Mouse (Mus musculus) MEL (cell line): ENCODE results near the gene Zfp385b. TPM values are rescaled to one million over a fixed set of nuclear protein-coding genes. Genes with fewer than 3 reads are reported as not detected.

Source experiments
- DNase-seq: peaks from one replicate; pipeline ENCODE4 v3.0.0; 2011; ENCODE audit warnings: low read depth, low spot score
- H3K27ac ChIP-seq: 2 replicates; pipeline ENCODE4 v1.5.1; 2012; ENCODE audit warnings: low read depth, mild to moderate bottlenecking, control low read depth, low read length, moderate library complexity; ENCODE audit not compliant: control insufficient read depth
- H3K27me3 ChIP-seq, 2 experiments: fragments of 150-350 bp in 1 of 2; sonication (generic) in 1 of 2; 2 replicates each; pipeline ENCODE4 v1.6.1; 2012; ENCODE audit warnings: low read length in 2 of 2, mild to moderate bottlenecking in 2 of 2, improper control_type of control experiment in 1 of 2, moderate library complexity in 1 of 2; ENCODE audit not compliant: insufficient read depth in 2 of 2, control insufficient read depth in 1 of 2
- H3K36me3 ChIP-seq, 2 experiments: 2 replicates each; pipeline ENCODE4 v1.6.1; 2012 to 2014; ENCODE audit warnings: low read length in 2 of 2, improper control_type of control experiment in 1 of 2, inconsistent platforms in 1 of 2, mild to moderate bottlenecking in 1 of 2; ENCODE audit not compliant: insufficient read depth in 2 of 2, control insufficient read depth in 1 of 2
- H3K4me1 ChIP-seq, 2 experiments: fragments of 150-350 bp in 1 of 2; sonication (generic) in 1 of 2; 2 replicates each; pipeline ENCODE4 v1.6.1; 2012; ENCODE audit warnings: low read length in 2 of 2, improper control_type of control experiment in 1 of 2, mild to moderate bottlenecking in 1 of 2; ENCODE audit not compliant: insufficient read depth in 2 of 2, control insufficient read depth in 1 of 2
- H3K4me3 ChIP-seq, 2 experiments: fragments of 150-350 bp in 1 of 2; sonication (generic) in 1 of 2; 2 replicates each; pipeline ENCODE4 v1.5.1; 2012; ENCODE audit warnings: low read depth in 2 of 2, low read length in 2 of 2, mild to moderate bottlenecking in 2 of 2, moderate library complexity in 2 of 2, control low read depth in 1 of 2, improper control_type of control experiment in 1 of 2; ENCODE audit not compliant: control insufficient read depth in 1 of 2, insufficient read depth in 1 of 2
- H3K79me2 ChIP-seq: 2 replicates; pipeline ENCODE4 v1.6.1; 2012; ENCODE audit warnings: mild to moderate bottlenecking, low read length, moderate library complexity; ENCODE audit not compliant: control insufficient read depth, poor library complexity, insufficient read depth
- H3K9ac ChIP-seq: 2 replicates; pipeline ENCODE4 v1.6.1; 2012; ENCODE audit warnings: low read depth, mild to moderate bottlenecking, control low read depth, low read length, moderate library complexity; ENCODE audit not compliant: control insufficient read depth, poor library complexity, severe bottlenecking
- H3K9me3 ChIP-seq: fragments of 150-350 bp; sonication (generic); replicated peaks from 2 replicates; pipeline ENCODE4 v1.6.1; 2012; ENCODE audit warnings: mild to moderate bottlenecking, low read length, improper control_type of control experiment, moderate library complexity; ENCODE audit not compliant: insufficient read depth
- BHLHE40 ChIP-seq: IDR thresholded peaks from 2 replicates; pipeline ENCODE4 v1.6.1; 2012; ENCODE audit warnings: low read depth, mild to moderate bottlenecking, inconsistent platforms, low read length, improper control_type of control experiment, borderline replicate concordance
- CHD2 ChIP-seq: IDR thresholded peaks from 2 replicates; pipeline ENCODE4 v1.6.1; 2011; ENCODE audit warnings: low read length, improper control_type of control experiment
- E2F4 ChIP-seq: IDR thresholded peaks from 2 replicates; pipeline ENCODE4 v1.6.1; 2011; ENCODE audit warnings: low read depth, low read length, improper control_type of control experiment, borderline replicate concordance
- ELF1 ChIP-seq: IDR thresholded peaks from 2 replicates; pipeline ENCODE4 v1.6.1; 2014; ENCODE audit warnings: low read depth, mild to moderate bottlenecking, inconsistent platforms, low read length, improper control_type of control experiment, moderate library complexity
- GABPA ChIP-seq: IDR thresholded peaks from 2 replicates; pipeline ENCODE4 v1.6.1; 2012; ENCODE audit warnings: low read depth, mild to moderate bottlenecking, inconsistent platforms, low read length, improper control_type of control experiment, moderate library complexity
- JUND ChIP-seq: IDR thresholded peaks from 2 replicates; pipeline ENCODE4 v1.6.1; 2011; ENCODE audit warnings: low read depth, mild to moderate bottlenecking, improper control_type of control experiment, low read length
- KAT2A ChIP-seq: conservative IDR thresholded peaks from 2 replicates; pipeline ENCODE4 v1.6.1; 2012; ENCODE audit warnings: low read depth, low read length, improper control_type of control experiment, inconsistent platforms
- MXI1 ChIP-seq: IDR thresholded peaks from 2 replicates; pipeline ENCODE4 v1.6.1; 2011; ENCODE audit warnings: mild to moderate bottlenecking, low read depth, low read length, improper control_type of control experiment
- MYB ChIP-seq: IDR thresholded peaks from 2 replicates; pipeline ENCODE4 v1.6.1; 2011; ENCODE audit warnings: mild to moderate bottlenecking, low read depth, low read length, improper control_type of control experiment
- POLR2A ChIP-seq, 2 experiments: IDR thresholded peaks; 2 replicates each; pipeline ENCODE4 v1.6.1; 2011 to 2012; ENCODE audit warnings: low read length in 2 of 2, mild to moderate bottlenecking in 2 of 2, control low read depth in 1 of 2, improper control_type of control experiment in 1 of 2, low read depth in 1 of 2, moderate library complexity in 1 of 2; ENCODE audit not compliant: control insufficient read depth in 1 of 2, insufficient read depth in 1 of 2, poor library complexity in 1 of 2
- POLR2AphosphoS5 ChIP-seq: IDR thresholded peaks from 2 replicates; pipeline ENCODE4 v1.6.1; 2012; ENCODE audit warnings: low read depth, borderline replicate concordance, mild to moderate bottlenecking, inconsistent platforms, low read length, moderate library complexity, mixed read lengths
- RCOR1 ChIP-seq: IDR thresholded peaks from 2 replicates; pipeline ENCODE4 v1.6.1; 2012; ENCODE audit warnings: low read depth, mild to moderate bottlenecking, inconsistent platforms, low read length, improper control_type of control experiment
- SIN3A ChIP-seq: IDR thresholded peaks from 2 replicates; pipeline ENCODE4 v1.6.1; 2012; ENCODE audit warnings: low read length, improper control_type of control experiment, inconsistent platforms
- UBTF ChIP-seq: IDR thresholded peaks from 2 replicates; pipeline ENCODE4 v1.6.1; 2012; ENCODE audit warnings: low read depth, mild to moderate bottlenecking, inconsistent platforms, low read length, improper control_type of control experiment, moderate library complexity, borderline replicate concordance; ENCODE audit not compliant: insufficient read depth
- USF2 ChIP-seq, 2 experiments: IDR thresholded peaks; 2 replicates each; pipeline ENCODE4 v1.6.1; 2011 to 2012; ENCODE audit warnings: improper control_type of control experiment in 2 of 2, low read length in 2 of 2, borderline replicate concordance in 1 of 2, inconsistent platforms in 1 of 2, low read depth in 1 of 2, mild to moderate bottlenecking in 1 of 2; ENCODE audit not compliant: insufficient read depth in 1 of 2
- ZC3H11A ChIP-seq: IDR thresholded peaks from 2 replicates; pipeline ENCODE4 v1.6.1; 2012; ENCODE audit warnings: low read depth, mild to moderate bottlenecking, inconsistent platforms, low read length, improper control_type of control experiment
- ZKSCAN1 ChIP-seq: IDR thresholded peaks from 2 replicates; pipeline ENCODE4 v1.6.1; 2012; ENCODE audit warnings: low read depth, mild to moderate bottlenecking, inconsistent platforms, low read length, improper control_type of control experiment, moderate library complexity
- ZMIZ1 ChIP-seq: IDR thresholded peaks from 2 replicates; pipeline ENCODE4 v1.6.1; 2012; ENCODE audit warnings: low read depth, mild to moderate bottlenecking, inconsistent platforms, low read length, improper control_type of control experiment, moderate library complexity
- ZNF384 ChIP-seq: IDR thresholded peaks from 2 replicates; pipeline ENCODE4 v1.6.1; 2012; ENCODE audit warnings: low read depth, mild to moderate bottlenecking, inconsistent platforms, low read length, improper control_type of control experiment
- polyA plus RNA-seq, 2 experiments: library from polyadenylated mRNA; stranded (reverse) in 1 of 2; unstranded in 1 of 2; fragments of >175 nt in 1 of 2; fragments of >200 nt in 1 of 2; gene quantifications; 2 replicates each; pipeline versions ENCODE4 v1.2.1 to v1.2.4; 2012; ENCODE audit warnings: low replicate concordance in 2 of 2, low read depth in 1 of 2; ENCODE audit not compliant: insufficient read length in 2 of 2, insufficient read depth in 1 of 2, missing spikeins in 1 of 2
- total RNA-seq: library from RNA; depleted of rRNA; stranded (reverse); fragments of 300-350 nt; gene quantifications from 2 replicates; pipeline ENCODE4 v1.2.3, GENCODE M21; 2012

The Zfp385b gene
- total and polyA plus RNA-seq, 3 experiments, result not detected

DNA sequence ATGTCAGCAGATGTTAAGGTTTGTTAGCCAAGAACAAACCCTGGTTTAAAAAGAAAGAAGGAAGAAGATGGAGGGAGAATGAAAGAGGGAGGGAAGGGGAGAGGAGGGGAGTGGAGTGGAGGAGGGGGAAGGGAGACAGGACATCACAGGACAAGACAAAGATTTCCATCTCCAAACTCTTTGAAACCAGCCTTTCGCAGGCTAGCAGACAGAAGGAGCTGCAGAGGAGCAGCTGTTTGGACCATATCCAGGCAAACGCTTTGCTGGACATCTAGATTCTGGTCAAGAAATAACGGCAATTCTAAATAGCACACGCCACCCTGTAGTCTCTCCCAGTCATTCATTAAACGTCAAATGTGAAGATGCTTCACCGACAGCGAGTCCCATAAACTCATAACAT is 38.0 kb downstream of the Zfp385b start:
- no peaks in the 10 kb centered on the region for H3K27me3 ChIP-seq

DNA sequence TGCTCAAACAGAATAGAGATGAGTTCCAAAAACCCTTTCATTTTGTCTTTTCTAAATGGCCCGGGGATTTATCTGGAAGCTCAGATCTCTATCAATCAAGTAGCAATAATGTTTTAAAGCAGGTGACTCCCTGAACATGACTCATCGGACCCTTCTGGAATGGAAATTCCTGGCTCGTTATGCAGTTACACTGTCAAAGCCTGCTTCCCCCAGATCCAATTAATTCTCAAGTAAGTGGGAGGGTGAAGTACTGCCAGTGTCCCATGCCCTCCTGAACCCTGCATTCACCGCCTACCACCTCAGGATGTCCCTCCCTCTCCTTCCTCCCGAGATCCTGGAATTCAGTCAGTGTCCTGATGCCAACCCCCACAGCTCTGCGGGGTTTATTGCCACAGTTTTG is 41.7 kb downstream of the Zfp385b start:
- no peak overlapping the region for H3K27ac ChIP-seq
- no peaks in the 10 kb centered on the region for H3K9me3 ChIP-seq
- no peaks in the 10 kb centered on the region for H3K4me1 ChIP-seq
- H3K27me3 ChIP-seq, result no peaks in the 10 kb centered on the region
- no peak for DNase-seq
- TF ChIP-seq BHLHE40 (no peak), GABPA (no peak), MXI1 (no peak), ELF1 (no peak), MYB (no peak), ZKSCAN1 (no peak), POLR2AphosphoS5 (no peak), ZC3H11A (no peak), SIN3A (no peak), RCOR1 (no peak), CHD2 (no peak), KAT2A (no peak), UBTF (no peak)
- no peaks in the 10 kb centered on the region for H3K36me3 ChIP-seq
- H3K9ac ChIP-seq, result no peak overlapping the region
- H3K4me3 ChIP-seq, result no peak overlapping the region
- no peaks in the 10 kb centered on the region for H3K79me2 ChIP-seq

More for the DNA sequence above, 38.0 kb downstream of the Zfp385b start:
- DNase-seq, result no peak
- TF ChIP-seq GABPA, result no peak
- TF ChIP-seq ZNF384, result no peak
- no peak for TF ChIP-seq KAT2A
- no peak for TF ChIP-seq ELF1
- TF ChIP-seq POLR2A (IDR thresholded peaks at IDR 0.05; ENCODE audit: control insufficient read depth in 1 of 2, insufficient read depth in 1 of 2, low read depth in 1 of 2, low read length in 2 of 2, poor library complexity in 1 of 2), result no peak
- TF ChIP-seq E2F4, result no peak
- TF ChIP-seq POLR2AphosphoS5, result no peak
- TF ChIP-seq ZMIZ1, result no peak
- TF ChIP-seq JUND, result no peak
- no peak for TF ChIP-seq MXI1
- no peak for TF ChIP-seq USF2 (IDR thresholded peaks at IDR 0.05; ENCODE audit: borderline replicate concordance in 1 of 2, insufficient read depth in 1 of 2, low read depth in 1 of 2, low read length in 2 of 2)
- no peak for TF ChIP-seq ZKSCAN1
- no peak for TF ChIP-seq UBTF
- no peak overlapping the region for H3K4me3 ChIP-seq
- H3K9ac ChIP-seq, result no peak overlapping the region
- no peak overlapping the region for H3K27ac ChIP-seq
- no peaks in the 10 kb centered on the region for H3K9me3 ChIP-seq
- no peaks in the 10 kb centered on the region for H3K4me1 ChIP-seq
- no peaks in the 10 kb centered on the region for H3K36me3 ChIP-seq
- no peaks in the 10 kb centered on the region for H3K79me2 ChIP-seq
